Mouse (Mus musculus) neural tube, embryonic 14.5 days (tissue): ENCODE results near the gene Srsf6. TPM values are rescaled to one million over a fixed set of nuclear protein-coding genes. Genes with fewer than 3 reads are reported as not detected.

Experiments used
- ATAC-seq: fragments of 200-750 bp; cut with Nextera tagmentation; 2 replicates; pipeline ENCODE4 v1.8.0; 2017; ENCODE audit warnings: low read depth, mild to moderate bottlenecking, moderate TSS enrichment, moderate library complexity
- H3K27ac ChIP-seq: fragments of 300-500 bp; sonication (generic); 2 replicates; pipeline ENCODE4 v1.5.1; 2014; ENCODE audit warnings: low read depth, mild to moderate bottlenecking, control low read depth, low read length, moderate library complexity, mixed read lengths
- H3K27me3 ChIP-seq: fragments of 300-500 bp; sonication (generic); 2 replicates; pipeline ENCODE4 v1.6.1; 2014; ENCODE audit warnings: low read length; ENCODE audit not compliant: control insufficient read depth, insufficient read depth
- H3K36me3 ChIP-seq: fragments of 300-500 bp; sonication (generic); 2 replicates; pipeline ENCODE4 v1.6.1; 2014; ENCODE audit warnings: low read length, mixed read lengths; ENCODE audit not compliant: control insufficient read depth, insufficient read depth
- H3K4me1 ChIP-seq: fragments of 300-500 bp; sonication (generic); 2 replicates; pipeline ENCODE4 v1.6.1; 2014; ENCODE audit warnings: low read length; ENCODE audit not compliant: control insufficient read depth, insufficient read depth
- H3K4me2 ChIP-seq: fragments of 300-500 bp; sonication (generic); 2 replicates; pipeline ENCODE4 v1.6.1; 2014; ENCODE audit warnings: mild to moderate bottlenecking, low read depth, low read length, control low read depth
- H3K4me3 ChIP-seq: fragments of 300-500 bp; sonication (generic); 2 replicates; pipeline ENCODE4 v1.5.1; 2014; ENCODE audit warnings: low read depth, low read length, control low read depth, mixed read lengths
- H3K9ac ChIP-seq: fragments of 300-500 bp; sonication (generic); replicated peaks from 2 replicates; pipeline ENCODE4 v1.6.1; 2014; ENCODE audit warnings: low read depth, mild to moderate bottlenecking, control low read depth, low read length, mixed read lengths
- H3K9me3 ChIP-seq: fragments of 300-500 bp; sonication (generic); 2 replicates; pipeline ENCODE4 v1.6.1; 2016; ENCODE audit warnings: low read length; ENCODE audit not compliant: control insufficient read depth
- WGBS: fragments of 180-500 bp; shearing (Covaris S2); extraction: QIAGEN DNeasy Blood & Tissue Kit; methylation state at CpG from one replicate; pipeline ENCODE4 v1.1.7; 2014; 5-methylcytosine and 5-hydroxymethylcytosine counted together
- polyA plus RNA-seq: library from polyadenylated mRNA; unstranded; fragments of >200 nt; fragmentation: Nextera tagmentation; extraction: Ambion mirVana; gene quantifications from 2 replicates; pipeline ENCODE4 v1.2.1, GENCODE M21; 2014

Srsf6 gene
- polyA plus RNA-seq, 1 experiment from 2014 or later: 127 TPM

- 11% methylated on average over 2 of the region's 2 CpGs for WGBS
- Histone ChIP-seq H3K4me3 (no peak overlapping the region), H3K4me2 (no peak overlapping the region), H3K36me3 (no peaks in the 10 kb centered on the region), H3K27ac (no peak overlapping the region), H3K27me3 (no peaks in the 10 kb centered on the region), H3K9me3 (no peaks in the 10 kb centered on the region), H3K9ac (no peak overlapping the region), H3K4me1 (peaks cover 10% of the 10 kb centered on the region; the same call in 1 of the 2 replicates)
- no peak for ATAC-seq
Measured at GRCm38 (mm10) chr2:162900590-162900916, 30.8 kb upstream of the Srsf6 start.

- Histone ChIP-seq H3K4me2 (no peak overlapping the region), H3K27me3 (no peaks in the 10 kb centered on the region), H3K4me1 (no peaks in the 10 kb centered on the region), H3K27ac (no peak overlapping the region), H3K9ac (no peak overlapping the region), H3K9me3 (no peaks in the 10 kb centered on the region), H3K4me3 (no peak overlapping the region), H3K36me3 (no peaks in the 10 kb centered on the region)
- 77% methylated on average over 4 of the region's 4 CpGs for WGBS
- ATAC-seq: no peak
Measured at GRCm38 (mm10) chr2:162905902-162906301, 25.4 kb upstream of the Srsf6 start.

GRCm38 (mm10) chr2:162908052-162908491 is 23.3 kb upstream of the Srsf6 start:
- Histone ChIP-seq H3K9me3 (no peaks in the 10 kb centered on the region), H3K27ac (no peak overlapping the region), H3K27me3 (no peaks in the 10 kb centered on the region), H3K36me3 (no peaks in the 10 kb centered on the region), H3K4me3 (no peak overlapping the region), H3K4me2 (no peak overlapping the region), H3K9ac (no peak overlapping the region), H3K4me1 (no peaks in the 10 kb centered on the region)
- WGBS: 48% methylated on average over 16 of the region's 16 CpGs
- no peak for ATAC-seq

- H3K4me1 ChIP-seq: no peaks in the 10 kb centered on the region
- 80% methylated on average over 3 of the region's 3 CpGs for WGBS
- no peaks in the 10 kb centered on the region for H3K9me3 ChIP-seq
- H3K27ac ChIP-seq: no peak overlapping the region
- no peaks in the 10 kb centered on the region for H3K36me3 ChIP-seq
- no peak overlapping the region for H3K4me2 ChIP-seq
- ATAC-seq: no peak
- no peak overlapping the region for H3K4me3 ChIP-seq
- no peaks in the 10 kb centered on the region for H3K27me3 ChIP-seq
- no peak overlapping the region for H3K9ac ChIP-seq
Measured at GRCm38 (mm10) chr2:162914040-162914439, 17.3 kb upstream of the Srsf6 start.

- Histone ChIP-seq H3K9ac (no peak overlapping the region), H3K9me3 (no peaks in the 10 kb centered on the region), H3K36me3 (no peaks in the 10 kb centered on the region), H3K27ac (no peak overlapping the region), H3K27me3 (no peaks in the 10 kb centered on the region), H3K4me2 (no peak overlapping the region), H3K4me1 (no peaks in the 10 kb centered on the region), H3K4me3 (no peak overlapping the region)
- WGBS: 46% methylated on average over 2 of the region's 2 CpGs
- ATAC-seq: no peak
Measured at GRCm38 (mm10) chr2:162914519-162914918, 16.8 kb upstream of the Srsf6 start.

GRCm38 (mm10) chr2:162919926-162920325 is 11.4 kb upstream of the Srsf6 start:
- H3K27me3 ChIP-seq: no peaks in the 10 kb centered on the region
- 61% methylated on average over 5 of the region's 5 CpGs for WGBS
- ATAC-seq: no peak
- no peaks in the 10 kb centered on the region for H3K4me1 ChIP-seq
- no peaks in the 10 kb centered on the region for H3K36me3 ChIP-seq
- no peak overlapping the region for H3K4me2 ChIP-seq
- H3K4me3 ChIP-seq: no peak overlapping the region
- H3K27ac ChIP-seq: no peak overlapping the region
- H3K9ac ChIP-seq: no peak overlapping the region
- H3K9me3 ChIP-seq: no peaks in the 10 kb centered on the region

- no peak overlapping the region for H3K27ac ChIP-seq
- H3K9me3 ChIP-seq: no peaks in the 10 kb centered on the region
- no peaks in the 10 kb centered on the region for H3K27me3 ChIP-seq
- H3K4me1 ChIP-seq: no peaks in the 10 kb centered on the region
- H3K9ac ChIP-seq: no peak overlapping the region
- no peak overlapping the region for H3K4me3 ChIP-seq
- ATAC-seq: no peak
- no peak overlapping the region for H3K4me2 ChIP-seq
- 10% methylated on average over 6 of the region's 6 CpGs for WGBS
- H3K36me3 ChIP-seq: no peaks in the 10 kb centered on the region
Measured at GRCm38 (mm10) chr2:162922183-162922582, 9.1 kb upstream of the Srsf6 start.

GRCm38 (mm10) chr2:162922834-162923233 is 8.5 kb upstream of the Srsf6 start:
- no peak overlapping the region for H3K4me3 ChIP-seq
- no peak for ATAC-seq
- 81% methylated on average over 5 of the region's 5 CpGs for WGBS
- no peaks in the 10 kb centered on the region for H3K36me3 ChIP-seq
- H3K9me3 ChIP-seq: no peaks in the 10 kb centered on the region
- H3K27me3 ChIP-seq: no peaks in the 10 kb centered on the region
- H3K27ac ChIP-seq: no peak overlapping the region
- H3K9ac ChIP-seq: no peak overlapping the region
- H3K4me2 ChIP-seq: no peak overlapping the region
- no peaks in the 10 kb centered on the region for H3K4me1 ChIP-seq

GRCm38 (mm10) chr2:162924126-162924525 is 7.2 kb upstream of the Srsf6 start:
- Histone ChIP-seq H3K9me3 (no peaks in the 10 kb centered on the region), H3K4me2 (no peak overlapping the region), H3K4me3 (no peak overlapping the region), H3K27me3 (no peaks in the 10 kb centered on the region), H3K27ac (no peak overlapping the region), H3K4me1 (no peaks in the 10 kb centered on the region), H3K9ac (no peak overlapping the region), H3K36me3 (no peaks in the 10 kb centered on the region)
- peak; percentile 28; the same call in 1 of the 2 replicates for ATAC-seq
- WGBS: 16% methylated on average over 5 of the region's 5 CpGs
